10 mouse cellular contexts compared by ENCODE assay signal in genomic region chr14:12151927-12152326, GRCm38 (mm10).
A peak's percentile ranks its signal among the peaks of the same experiment; 100 is the strongest.
DNase-seq lines count a peak whose midpoint lies in the region; ATAC-seq and TF ChIP-seq lines count a peak whose summit lies in the region.
"Had no signal": no experiment of that assay in that cellular context is flagged by ENCODE, and none has a peak within 500 bp of the region (broad histone marks: within the 10 kb centered on the region; RNA-seq: fewer than 3 reads in every experiment).

No protein-coding gene starts in this region.

- no peak overlapping the region for H3K9ac ChIP-seq in lung, postnatal 0 days (replicated peaks; ENCODE audit: low read depth)

- H3K27me3 ChIP-seq in lung, postnatal 0 days (replicated peaks; ENCODE audit: insufficient read depth, low read length): no peaks in the 10 kb centered on the region

- H3K36me3 ChIP-seq in lung, postnatal 0 days (ENCODE audit: insufficient read depth, low read length): no peaks in the 10 kb centered on the region

- TF ChIP-seq CTCF in cortical plate, adult 2 months (IDR thresholded peaks at IDR 0.05; ENCODE audit: extremely low read depth, insufficient read depth, low read length): peak; percentile 82
- peak; percentile 87 for TF ChIP-seq CTCF in lung, postnatal 0 days (IDR thresholded peaks at IDR 0.05)

- no peak for TF ChIP-seq POLR2A in cortical plate, adult 2 months (IDR thresholded peaks at IDR 0.05; ENCODE audit: extremely low read depth, insufficient read depth, low read length)

- no peak for TF ChIP-seq EP300 in lung, postnatal 0 days (IDR thresholded peaks at IDR 0.05)

- H3K27ac ChIP-seq in cortical plate, adult 2 months (ENCODE audit: insufficient read depth, low read length): no peak overlapping the region
- H3K27ac ChIP-seq in lung, postnatal 0 days (ENCODE audit: low read length): no peak overlapping the region

- DNase-seq in 3T3-L1 (ENCODE audit: low read depth, low spot score) (peak; percentile 51), NIH3T3 (ENCODE audit: low read depth) (peak; percentile 70)
- DNase-seq in large intestine, adult 2 months (ENCODE audit: low read depth, low spot score): peak; percentile 13
- DNase-seq in lung, postnatal 0 days (ENCODE audit: low spot score): peak; percentile 67
- peak; percentile 67 for DNase-seq in right cerebral cortex, adult 18-20 months
- DNase-seq in spleen, postnatal 14 days (ENCODE audit: low spot score in 2 of 2): no peak

- H3K4me3 ChIP-seq in cortical plate, adult 2 months (ENCODE audit: insufficient read depth, low read length): no peak overlapping the region
- no peak overlapping the region for H3K4me3 ChIP-seq in lung, postnatal 0 days (ENCODE audit: low read depth, low read length)
- H3K4me3 ChIP-seq: erythroblast, embryonic 14.5 days; myocyte had no signal

- 34% methylated on average over 3 of the region's 3 CpGs for WGBS in large intestine, adult 2 months
- 33% methylated on average over 3 of the region's 3 CpGs for WGBS in lung, postnatal 0 days

- ATAC-seq in hematopoietic stem cell, adult 5-6 weeks (replicated peaks in 1 of 2; ENCODE audit: insufficient read depth in 1 of 2, low FRiP score in 2 of 2, low TSS enrichment in 1 of 2, low read depth in 1 of 2, poor library complexity in 2 of 2, severe bottlenecking in 2 of 2): peak; percentile 62 to 71
- ATAC-seq in lung, postnatal 0 days: peak; percentile 64

- no peaks in the 10 kb centered on the region for H3K9me3 ChIP-seq in lung, postnatal 0 days (ENCODE audit: low read length)

- no peaks in the 10 kb centered on the region for H3K4me1 ChIP-seq in cortical plate, adult 2 months (ENCODE audit: control insufficient read depth, insufficient read depth, low read length)
- H3K4me1 ChIP-seq in lung, postnatal 0 days (ENCODE audit: insufficient read depth, low read depth, low read length): no peaks in the 10 kb centered on the region

- no peak overlapping the region for H3K4me2 ChIP-seq in lung, postnatal 0 days (replicated peaks; ENCODE audit: low read depth, low read length)

Comparison
In these comparisons a context has a peak if more than half of its experiments do, and no peak if none do; other contexts are left out.
1. DNase-seq: peak in 3T3-L1 (single experiment), NIH3T3 (single experiment), large intestine, adult 2 months (single experiment), lung, postnatal 0 days (single experiment) and right cerebral cortex, adult 18-20 months (single experiment); none in spleen, postnatal 14 days (0 of 2).